Comparison of ENCODE assay signal across 24 mouse cellular contexts in the genomic region with DNA sequence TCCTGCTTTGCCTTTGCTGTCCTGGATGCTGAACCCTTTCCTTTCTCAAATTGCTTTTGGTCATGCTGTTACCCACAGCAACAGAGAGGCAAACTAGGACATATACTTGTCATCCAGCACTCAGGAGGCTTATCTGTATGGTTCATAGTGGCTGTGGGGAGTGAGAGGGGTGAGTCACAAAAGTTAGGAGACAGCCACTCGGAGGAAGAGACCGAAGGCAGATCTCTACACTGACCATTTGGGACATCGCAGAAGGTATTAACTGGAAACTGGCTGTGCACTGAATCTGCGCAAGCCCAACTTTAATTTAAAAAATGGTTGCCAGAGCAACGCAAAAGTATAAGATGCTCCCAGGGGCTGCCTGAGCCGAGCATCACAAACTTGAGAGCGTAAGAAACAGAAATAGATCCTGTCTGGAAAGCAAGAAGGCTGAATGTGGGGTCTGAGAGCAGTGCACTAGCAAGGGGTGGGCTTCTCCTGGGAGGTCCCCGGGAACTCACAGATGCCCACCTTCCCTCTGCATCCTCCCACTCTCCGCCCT. TPM values are rescaled to one million over a fixed set of nuclear protein-coding genes. Genes with fewer than 3 reads are reported as not detected.
DNase-seq lines count a peak whose midpoint lies in the region; ATAC-seq and TF ChIP-seq lines count a peak whose summit lies in the region.
"Had no signal": no experiment of that assay in that cellular context is flagged by ENCODE, and none has a peak within 500 bp of the region (broad histone marks: within the 10 kb centered on the region; RNA-seq: fewer than 3 reads in every experiment).

No protein-coding gene starts in this region.

- TF ChIP-seq EP300 in MEL (IDR thresholded peaks at IDR 0.05; ENCODE audit: low read depth in 1 of 2, low read length in 2 of 2) = no peak

- no peak for TF ChIP-seq RAD21 in MEL (IDR thresholded peaks at IDR 0.05; ENCODE audit: low read depth, low read length)

- no peak overlapping the region for H3K9ac ChIP-seq in hindbrain, postnatal 0 days (replicated peaks; ENCODE audit: low read length)
- H3K9ac ChIP-seq in hindbrain, embryonic 14.5 days = no peak overlapping the region
- no peak overlapping the region for H3K9ac ChIP-seq in midbrain, postnatal 0 days (replicated peaks; ENCODE audit: low read length, poor library complexity, severe bottlenecking)
- no peak overlapping the region for H3K9ac ChIP-seq in midbrain, embryonic 13.5 days (replicated peaks)
- no peak overlapping the region for H3K9ac ChIP-seq in MEL (ENCODE audit: control insufficient read depth, low read depth, low read length, poor library complexity, severe bottlenecking)
- H3K9ac ChIP-seq: heart, embryonic 13.5 days; hindbrain, embryonic 13.5 days had no signal

- no peaks in the 10 kb centered on the region for H3K27me3 ChIP-seq in hindbrain, postnatal 0 days (ENCODE audit: insufficient read depth, low read length)
- 0 out of 2 replicates have a peak, but pooled peaks cover 5% of the 10 kb centered on the region for H3K27me3 ChIP-seq in hindbrain, embryonic 14.5 days (ENCODE audit: control insufficient read depth, insufficient read depth, low read length)
- H3K27me3 ChIP-seq in midbrain, postnatal 0 days (ENCODE audit: insufficient read depth, low read length) = no peaks in the 10 kb centered on the region
- no peaks in the 10 kb centered on the region for H3K27me3 ChIP-seq in midbrain, embryonic 13.5 days
- no peaks in the 10 kb centered on the region for H3K27me3 ChIP-seq in MEL (ENCODE audit: control insufficient read depth in 1 of 2, insufficient read depth in 2 of 2, low read length in 2 of 2)
- H3K27me3 ChIP-seq: hindbrain, embryonic 13.5 days had no signal

- H3K4me1 ChIP-seq in hindbrain, postnatal 0 days (ENCODE audit: insufficient read depth, low read length) = no peaks in the 10 kb centered on the region
- H3K4me1 ChIP-seq in hindbrain, embryonic 14.5 days (replicated peaks; ENCODE audit: control insufficient read depth, insufficient read depth, low read length) = no peaks in the 10 kb centered on the region
- 0 out of 2 replicates have a peak, but pooled peaks cover 3% of the 10 kb centered on the region for H3K4me1 ChIP-seq in midbrain, postnatal 0 days (ENCODE audit: insufficient read depth, low read length)
- H3K4me1 ChIP-seq in midbrain, embryonic 13.5 days (replicated peaks) = no peaks in the 10 kb centered on the region
- H3K4me1 ChIP-seq in MEL (ENCODE audit: control insufficient read depth in 1 of 2, insufficient read depth in 2 of 2, low read length in 2 of 2) = peaks cover 0 to 9% of the 10 kb centered on the region in 2 experiments; a peak in 1 of 4 replicates
- H3K4me1 ChIP-seq: hindbrain, embryonic 13.5 days had no signal

- no peak for TF ChIP-seq CTCF in hindbrain, postnatal 0 days (IDR thresholded peaks at IDR 0.05; ENCODE audit: low read depth)
- no peak for TF ChIP-seq CTCF in midbrain, postnatal 0 days (IDR thresholded peaks at IDR 0.05)
- TF ChIP-seq CTCF in MEL (IDR thresholded peaks at IDR 0.05 in 2 of 3, conservative IDR thresholded peaks at IDR 0.05 in 1 of 3; ENCODE audit: control insufficient read depth in 1 of 3, insufficient read depth in 1 of 3, low read depth in 2 of 3, low read length in 3 of 3, poor library complexity in 1 of 3, severe bottlenecking in 1 of 3) = no peak

- no peaks in the 10 kb centered on the region for H3K9me3 ChIP-seq in hindbrain, postnatal 0 days (ENCODE audit: low read length)
- H3K9me3 ChIP-seq in hindbrain, embryonic 14.5 days (ENCODE audit: control insufficient read depth, low read length) = no peaks in the 10 kb centered on the region
- H3K9me3 ChIP-seq in midbrain, postnatal 0 days (ENCODE audit: low read length) = no peaks in the 10 kb centered on the region
- H3K9me3 ChIP-seq in midbrain, embryonic 13.5 days = no peaks in the 10 kb centered on the region
- no peaks in the 10 kb centered on the region for H3K9me3 ChIP-seq in MEL (replicated peaks; ENCODE audit: insufficient read depth, low read length)
- H3K9me3 ChIP-seq: embryonic facial prominence, embryonic 10.5 days; G1E; heart, embryonic 13.5 days; hindbrain, embryonic 13.5 days had no signal

- H3K27ac ChIP-seq in hindbrain, postnatal 0 days = no peak overlapping the region
- H3K27ac ChIP-seq in hindbrain, embryonic 14.5 days = no peak overlapping the region
- peak overlapping the region; percentile 32; the same call in 1 of the 2 replicates for H3K27ac ChIP-seq in midbrain, postnatal 0 days (ENCODE audit: low read depth, low read length)
- H3K27ac ChIP-seq in midbrain, embryonic 13.5 days = no peak overlapping the region
- no peak overlapping the region for H3K27ac ChIP-seq in MEL (ENCODE audit: control insufficient read depth, low read depth, low read length)
- H3K27ac ChIP-seq: embryonic facial prominence, embryonic 10.5 days; heart, embryonic 13.5 days; hindbrain, embryonic 13.5 days had no signal

- H3K36me3 ChIP-seq in hindbrain, postnatal 0 days (ENCODE audit: insufficient read depth, low read length) = no peaks in the 10 kb centered on the region
- no peaks in the 10 kb centered on the region for H3K36me3 ChIP-seq in hindbrain, embryonic 14.5 days (replicated peaks; ENCODE audit: control insufficient read depth, insufficient read depth)
- no peaks in the 10 kb centered on the region for H3K36me3 ChIP-seq in midbrain, postnatal 0 days (ENCODE audit: insufficient read depth, low read length)
- no peaks in the 10 kb centered on the region for H3K36me3 ChIP-seq in midbrain, embryonic 13.5 days
- H3K36me3 ChIP-seq in MEL (ENCODE audit: control insufficient read depth in 1 of 2, insufficient read depth in 2 of 2, low read length in 2 of 2) = no peaks in the 10 kb centered on the region
- H3K36me3 ChIP-seq: embryonic facial prominence, embryonic 10.5 days; heart, embryonic 13.5 days; hindbrain, embryonic 13.5 days had no signal

- no peak overlapping the region for H3K4me2 ChIP-seq in hindbrain, postnatal 0 days (ENCODE audit: low read depth, low read length)
- no peak overlapping the region for H3K4me2 ChIP-seq in hindbrain, embryonic 14.5 days (replicated peaks)
- no peak overlapping the region for H3K4me2 ChIP-seq in midbrain, postnatal 0 days (ENCODE audit: low read depth, low read length, poor library complexity, severe bottlenecking)
- H3K4me2 ChIP-seq in midbrain, embryonic 13.5 days (replicated peaks) = no peak overlapping the region
- H3K4me2 ChIP-seq: heart, embryonic 13.5 days; hindbrain, embryonic 13.5 days had no signal

- no peak for ATAC-seq in hindbrain, postnatal 0 days
- no peak for ATAC-seq in hindbrain, embryonic 14.5 days (ENCODE audit: low FRiP score)
- ATAC-seq in midbrain, postnatal 0 days (ENCODE audit: low FRiP score) = no peak
- ATAC-seq in midbrain, embryonic 13.5 days = no peak
- ATAC-seq: CD4-positive, CD25-positive, alpha-beta regulatory T cell, adult 4 months; forebrain, embryonic 14.5 days; inflammation-experienced regulatory T-cells, adult 6 months had no signal

- peak; percentile 43 for DNase-seq in hindbrain, postnatal 0 days (ENCODE audit: low spot score)
- no peak for DNase-seq in hindbrain, embryonic 14.5 days (ENCODE audit: low spot score)
- DNase-seq in midbrain, postnatal 0 days (ENCODE audit: low spot score) = peak; percentile 37
- DNase-seq in 416B (ENCODE audit: low read depth) (peak; percentile 46), MEL (ENCODE audit: low read depth, low spot score) (peak; percentile 16)
- DNase-seq in thymus, postnatal 25 days = no peak
- DNase-seq: adrenal gland, postnatal 10 days; cerebellum, adult 11-12 months; cerebellum, adult 9-10 months; cerebellum, postnatal 36 days; gastrocnemius, postnatal 36 days; heart, postnatal 4 days had no signal

- no peak for TF ChIP-seq POLR2A in MEL (IDR thresholded peaks at IDR 0.05; ENCODE audit: control insufficient read depth in 1 of 2, insufficient read depth in 1 of 2, low read depth in 1 of 2, low read length in 2 of 2, poor library complexity in 1 of 2)

- no peaks in the 10 kb centered on the region for H3K79me2 ChIP-seq in MEL (ENCODE audit: control insufficient read depth, insufficient read depth, low read length, poor library complexity)

- WGBS in hindbrain, postnatal 0 days = 72% methylated on average over 9 of the region's 9 CpGs
- 86% methylated on average over 9 of the region's 9 CpGs for WGBS in hindbrain, embryonic 14.5 days
- WGBS in midbrain, postnatal 0 days = 68% methylated on average over 9 of the region's 9 CpGs
- 88% methylated on average over 9 of the region's 9 CpGs for WGBS in midbrain, embryonic 13.5 days

- H3K4me3 ChIP-seq in hindbrain, postnatal 0 days (ENCODE audit: low read length) = no peak overlapping the region
- no peak overlapping the region for H3K4me3 ChIP-seq in hindbrain, embryonic 14.5 days (replicated peaks; ENCODE audit: low read length)
- no peak overlapping the region for H3K4me3 ChIP-seq in midbrain, postnatal 0 days (ENCODE audit: low read depth, low read length)
- H3K4me3 ChIP-seq in midbrain, embryonic 13.5 days (replicated peaks) = no peak overlapping the region
- no peak overlapping the region for H3K4me3 ChIP-seq in MEL (ENCODE audit: control insufficient read depth in 1 of 2, insufficient read depth in 1 of 2, low read depth in 2 of 2, low read length in 2 of 2)
- H3K4me3 ChIP-seq: embryonic facial prominence, embryonic 10.5 days; heart, embryonic 13.5 days; hindbrain, embryonic 13.5 days had no signal

RNA-seq across cellular contexts. Expression of gene Pla2g5, which starts 8.1 kb away (rescaled TPM):
- total RNA-seq in hindbrain, postnatal 0 days (2014; rRNA removed) = 0.94 TPM in 1 of 2 replicates, not detected in the other
- 1.1 and 1.9 TPM in 2 replicates for polyA plus RNA-seq in hindbrain, postnatal 0 days (2015; fragmentation: Nextera tagmentation; extraction: Ambion mirVana)
- 0.29 TPM in 2 replicates for polyA plus RNA-seq in hindbrain, embryonic 14.5 days (2014; fragmentation: Nextera tagmentation; extraction: Ambion mirVana)
- 0.76 and 2.5 TPM in 2 replicates for total RNA-seq in midbrain, postnatal 0 days (2014; rRNA removed)
- polyA plus RNA-seq in midbrain, postnatal 0 days (2015; fragmentation: Nextera tagmentation; extraction: Ambion mirVana) = 0.64 and 0.81 TPM in 2 replicates
- 0.27 and 0.59 TPM in 2 replicates for polyA plus RNA-seq in midbrain, embryonic 13.5 days (2015; fragmentation: Nextera tagmentation; extraction: Ambion mirVana)
- total RNA-seq in MEL (2012; rRNA removed) = not detected in 2 replicates
- not detected for polyA plus RNA-seq in MEL (2012; ENCODE audit: insufficient read depth in 1 of 2, insufficient read length in 2 of 2, low read depth in 1 of 2, low replicate concordance in 2 of 2, missing spikeins in 1 of 2)
- polyA plus RNA-seq: CD4-positive, CD25-positive, alpha-beta regulatory T cell, adult 4 months; inflammation-experienced regulatory T-cells, adult 6 months had no signal

RNA-seq across cellular contexts. Expression of gene Gm13030, which starts 18.6 kb away (rescaled TPM):
- not detected in 2 replicates for total RNA-seq in hindbrain, postnatal 0 days (2014; rRNA removed)
- not detected in 2 replicates for polyA plus RNA-seq in hindbrain, postnatal 0 days (2015; fragmentation: Nextera tagmentation; extraction: Ambion mirVana)
- polyA plus RNA-seq in hindbrain, embryonic 14.5 days (2014; fragmentation: Nextera tagmentation; extraction: Ambion mirVana) = not detected in 2 replicates
- not detected in 2 replicates for total RNA-seq in midbrain, postnatal 0 days (2014; rRNA removed)
- not detected in 2 replicates for polyA plus RNA-seq in midbrain, postnatal 0 days (2015; fragmentation: Nextera tagmentation; extraction: Ambion mirVana)
- polyA plus RNA-seq in midbrain, embryonic 13.5 days (2015; fragmentation: Nextera tagmentation; extraction: Ambion mirVana) = not detected in 2 replicates
- not detected in 2 replicates for total RNA-seq in MEL (2012; rRNA removed)
- polyA plus RNA-seq in MEL (2012; ENCODE audit: insufficient read depth in 1 of 2, insufficient read length in 2 of 2, low read depth in 1 of 2, low replicate concordance in 2 of 2, missing spikeins in 1 of 2) = not detected
- total RNA-seq: adrenal gland, postnatal 10 days; adrenal gland, postnatal 4 days; G1E; gastrocnemius, adult 8-10 months; gastrocnemius, postnatal 36 days; heart, postnatal 4 days had no signal
- polyA plus RNA-seq: CD4-positive, CD25-positive, alpha-beta regulatory T cell, adult 4 months; embryonic facial prominence, embryonic 10.5 days; embryonic facial prominence, embryonic 14.5 days; forebrain, embryonic 14.5 days; G1E; heart, embryonic 13.5 days; heart, postnatal 0 days; hindbrain, embryonic 13.5 days; inflammation-experienced regulatory T-cells, adult 6 months had no signal

RNA-seq across cellular contexts. Expression of gene Pla2g2e, which starts 22.6 kb away (rescaled TPM):
- total RNA-seq in hindbrain, postnatal 0 days (2014; rRNA removed) = not detected in 2 replicates
- polyA plus RNA-seq in hindbrain, postnatal 0 days (2015; fragmentation: Nextera tagmentation; extraction: Ambion mirVana) = not detected in 2 replicates
- polyA plus RNA-seq in hindbrain, embryonic 14.5 days (2014; fragmentation: Nextera tagmentation; extraction: Ambion mirVana) = not detected in 2 replicates
- not detected in 2 replicates for total RNA-seq in midbrain, postnatal 0 days (2014; rRNA removed)
- polyA plus RNA-seq in midbrain, postnatal 0 days (2015; fragmentation: Nextera tagmentation; extraction: Ambion mirVana) = not detected in 2 replicates
- polyA plus RNA-seq in midbrain, embryonic 13.5 days (2015; fragmentation: Nextera tagmentation; extraction: Ambion mirVana) = not detected in 2 replicates
- not detected in 2 replicates for total RNA-seq in MEL (2012; rRNA removed)
- not detected for polyA plus RNA-seq in MEL (2012; ENCODE audit: insufficient read depth in 1 of 2, insufficient read length in 2 of 2, low read depth in 1 of 2, low replicate concordance in 2 of 2, missing spikeins in 1 of 2)
- total RNA-seq: gastrocnemius, adult 8-10 months; gastrocnemius, postnatal 36 days had no signal
- polyA plus RNA-seq: CD4-positive, CD25-positive, alpha-beta regulatory T cell, adult 4 months; embryonic facial prominence, embryonic 10.5 days; forebrain, embryonic 14.5 days; heart, embryonic 13.5 days; hindbrain, embryonic 13.5 days; inflammation-experienced regulatory T-cells, adult 6 months had no signal

RNA-seq across cellular contexts. Expression of gene Otud3, which starts 58.6 kb away (rescaled TPM):
- total RNA-seq in hindbrain, postnatal 0 days (2014; rRNA removed) = 4.6 and 6.8 TPM in 2 replicates
- 3.8 and 3.9 TPM in 2 replicates for polyA plus RNA-seq in hindbrain, postnatal 0 days (2015; fragmentation: Nextera tagmentation; extraction: Ambion mirVana)
- polyA plus RNA-seq in hindbrain, embryonic 14.5 days (2014; fragmentation: Nextera tagmentation; extraction: Ambion mirVana) = 2.8 and 3.3 TPM in 2 replicates
- total RNA-seq in midbrain, postnatal 0 days (2014; rRNA removed) = 8.5 and 9.0 TPM in 2 replicates
- polyA plus RNA-seq in midbrain, postnatal 0 days (2015; fragmentation: Nextera tagmentation; extraction: Ambion mirVana) = 3.1 and 3.8 TPM in 2 replicates
- polyA plus RNA-seq in midbrain, embryonic 13.5 days (2015; fragmentation: Nextera tagmentation; extraction: Ambion mirVana) = 2.4 and 2.5 TPM in 2 replicates
- total RNA-seq in MEL (2012; rRNA removed) = 11.3 and 11.7 TPM in 2 replicates
- 10 to 100 TPM in 1 of 2 experiments, not detected in 1; 15.0 TPM for polyA plus RNA-seq in MEL (2012; ENCODE audit: insufficient read depth in 1 of 2, insufficient read length in 2 of 2, low read depth in 1 of 2, low replicate concordance in 2 of 2, missing spikeins in 1 of 2)

Comparison
In these comparisons a context has a peak if more than half of its experiments do, and no peak if none do; other contexts are left out.
1. DNase-seq: peak in hindbrain, postnatal 0 days (single experiment), midbrain, postnatal 0 days (single experiment), 416B (single experiment) and MEL (single experiment); none in hindbrain, embryonic 14.5 days (single experiment) and thymus, postnatal 25 days (single experiment).